Mouse (Mus musculus) heart, embryonic 11.5 days (tissue): ENCODE measurements around the gene Gm20075. TPM values are rescaled to one million over a fixed set of nuclear protein-coding genes. Genes with fewer than 3 reads are reported as not detected.
"Not testable (repeated sequence)": the region's sequence is repeated elsewhere in the genome, so short reads cannot be mapped to it uniquely, and the experiment has no call there.

Experiments used
- ATAC-seq: fragments of 200-750 bp; cut with Nextera tagmentation; replicated peaks from 2 replicates; pipeline ENCODE4 v1.8.0; 2017; ENCODE audit warnings: moderate library complexity; ENCODE audit not compliant: insufficient number of reproducible peaks, low FRiP score, low TSS enrichment
- H3K27ac ChIP-seq: fragments of 300-500 bp; sonication (generic); 2 replicates; pipeline ENCODE4 v1.5.1; 2014; ENCODE audit warnings: mild to moderate bottlenecking, low read depth, low read length
- H3K27me3 ChIP-seq: fragments of 300-500 bp; sonication (generic); 2 replicates; pipeline ENCODE4 v1.6.1; 2014; ENCODE audit warnings: mild to moderate bottlenecking, low read length, mixed read lengths; ENCODE audit not compliant: control insufficient read depth, insufficient read depth
- H3K36me3 ChIP-seq: fragments of 300-500 bp; sonication (generic); 2 replicates; pipeline ENCODE4 v1.6.1; 2014; ENCODE audit warnings: mild to moderate bottlenecking, low read length, moderate library complexity, mixed read lengths; ENCODE audit not compliant: control insufficient read depth, insufficient read depth
- H3K4me1 ChIP-seq: fragments of 300-500 bp; sonication (generic); 2 replicates; pipeline ENCODE4 v1.6.1; 2014; ENCODE audit warnings: low read length; ENCODE audit not compliant: control insufficient read depth, insufficient read depth
- H3K4me2 ChIP-seq: fragments of 300-500 bp; sonication (generic); 2 replicates; pipeline ENCODE4 v1.6.1; 2014; ENCODE audit warnings: mild to moderate bottlenecking, moderate library complexity
- H3K4me3 ChIP-seq: fragments of 300-500 bp; sonication (generic); 2 replicates; pipeline ENCODE4 v1.5.1; 2014; ENCODE audit warnings: low read depth, low read length
- H3K9ac ChIP-seq: fragments of 300-500 bp; sonication (generic); 2 replicates; pipeline ENCODE4 v1.6.1; 2014; ENCODE audit warnings: mild to moderate bottlenecking, low read depth, low read length, moderate library complexity
- H3K9me3 ChIP-seq: fragments of 300-500 bp; sonication (generic); replicated peaks from 2 replicates; pipeline ENCODE4 v1.6.1; 2016; ENCODE audit warnings: low read length; ENCODE audit not compliant: control insufficient read depth
- WGBS: fragments of 180-500 bp; shearing (Covaris S2); extraction: QIAGEN DNeasy Blood & Tissue Kit; methylation state at CpG from one replicate; pipeline ENCODE4 v1.1.7; 2014; ENCODE audit not compliant: insufficient replicate concordance; 5-methylcytosine and 5-hydroxymethylcytosine counted together
- polyA plus RNA-seq: library from polyadenylated mRNA; unstranded; fragments of >200 nt; fragmentation: Nextera tagmentation; extraction: Ambion mirVana; gene quantifications from 2 replicates; pipeline ENCODE4 v1.2.1, GENCODE M21; 2014

Gm20075 gene
- polyA plus RNA-seq = 30.8 and 31.3 TPM in 2 replicates

DNA sequence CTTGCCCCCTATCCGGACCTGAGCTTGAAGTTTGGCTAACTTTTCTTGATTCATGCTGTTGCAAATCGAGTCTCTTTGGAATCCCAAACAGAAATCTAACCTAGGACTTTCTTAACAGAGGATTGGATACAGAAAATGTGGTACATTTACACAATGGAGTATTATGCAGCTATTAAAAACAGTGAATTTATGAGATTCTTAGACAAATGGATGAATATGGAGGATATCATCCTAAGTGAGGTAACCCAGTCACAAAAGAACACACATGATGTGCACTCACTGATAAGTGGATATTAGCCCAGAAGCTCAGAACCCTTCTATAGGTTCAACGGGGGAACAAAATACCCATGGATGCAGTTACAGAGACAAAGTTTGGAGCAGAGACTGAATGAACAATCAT lies at the start of gene Gm20075:
Gm20075 (minus strand) TSS at position 101 of the 400 bp plus-strand sequence.
- not testable (repeated sequence) for H3K4me1 ChIP-seq, H3K4me3 ChIP-seq
- 79% methylated on average over 3 of the region's 3 CpGs for WGBS

DNA sequence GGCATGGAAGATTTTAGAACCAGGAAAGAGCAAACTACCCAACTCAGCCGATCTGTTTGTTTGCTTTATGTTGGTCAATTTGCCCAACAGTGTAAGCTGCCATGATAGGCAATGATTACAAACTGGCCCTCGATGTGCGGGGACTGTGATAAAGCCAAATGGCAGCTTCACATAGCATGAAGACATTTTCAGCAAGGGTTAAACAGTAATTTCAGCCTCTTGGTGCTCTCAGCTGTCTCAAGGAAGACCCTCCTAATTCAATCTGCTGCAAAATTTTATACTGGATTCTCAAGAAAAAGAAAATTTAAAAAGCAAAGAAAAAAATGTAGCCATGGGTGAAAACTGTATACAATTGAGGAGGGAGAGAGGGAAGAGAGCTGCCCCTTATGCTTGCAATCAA lies 47.9 kb upstream of the Gm20075 start:
- Histone ChIP-seq H3K9ac (no peak overlapping the region), H3K9me3 (no peaks in the 10 kb centered on the region), H3K4me3 (no peak overlapping the region), H3K27me3 (peaks cover 58% of the 10 kb centered on the region), H3K4me2 (no peak overlapping the region), H3K36me3 (no peaks in the 10 kb centered on the region), H3K4me1 (0 out of 2 replicates have a peak, but pooled peaks cover 4% of the 10 kb centered on the region), H3K27ac (no peak overlapping the region)
- ATAC-seq = no peak
- 67% methylated on average over 3 of the region's 3 CpGs for WGBS

More for the DNA sequence above, at the start of gene Gm20075:
- ATAC-seq, H3K9ac ChIP-seq, H3K9me3 ChIP-seq, H3K27ac ChIP-seq, H3K27me3 ChIP-seq, H3K36me3 ChIP-seq, H3K4me2 ChIP-seq: not testable (repeated sequence)

GRCm38 (mm10) chr13:96126669-96127068 lies 45.5 kb upstream of the Gm20075 start:
- 75% methylated on average over 6 of the region's 6 CpGs for WGBS
- Histone ChIP-seq H3K4me2 (no peak overlapping the region), H3K4me3 (no peak overlapping the region), H3K27me3 (peaks cover 34% of the 10 kb centered on the region), H3K27ac (no peak overlapping the region), H3K4me1 (0 out of 2 replicates have a peak, but pooled peaks cover 4% of the 10 kb centered on the region), H3K36me3 (no peaks in the 10 kb centered on the region), H3K9ac (no peak overlapping the region), H3K9me3 (no peaks in the 10 kb centered on the region)
- no peak for ATAC-seq

- no peak overlapping the region for H3K4me2 ChIP-seq
- 43% methylated on average over 5 of the region's 5 CpGs for WGBS
- peaks cover 18% of the 10 kb centered on the region for H3K27me3 ChIP-seq
- no peaks in the 10 kb centered on the region for H3K4me1 ChIP-seq
- no peak overlapping the region for H3K27ac ChIP-seq
- no peak overlapping the region for H3K4me3 ChIP-seq
- no peak for ATAC-seq
- no peaks in the 10 kb centered on the region for H3K9me3 ChIP-seq
- no peak overlapping the region for H3K9ac ChIP-seq
- no peaks in the 10 kb centered on the region for H3K36me3 ChIP-seq
Measured at GRCm38 (mm10) chr13:96125011-96125410, 43.8 kb upstream of the Gm20075 start.

DNA sequence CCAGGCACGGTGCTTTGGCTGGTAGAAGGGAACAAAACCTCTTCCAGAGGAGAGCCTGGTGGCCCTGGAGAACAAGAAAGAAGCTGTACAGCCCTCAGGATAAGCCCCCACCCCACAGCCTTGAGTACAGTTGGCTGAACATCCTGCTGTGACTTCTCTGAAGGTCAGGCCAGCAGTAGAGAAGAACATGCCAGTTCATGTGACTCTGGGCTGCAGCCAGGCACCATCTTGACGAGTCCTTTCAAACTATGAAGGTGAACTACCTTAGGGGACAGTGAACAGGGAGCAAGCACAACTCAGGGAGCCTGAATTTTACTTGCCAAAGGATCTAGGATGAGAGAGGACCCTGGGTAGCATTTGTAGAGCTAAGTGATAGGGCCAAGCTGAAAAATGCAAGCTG lies 31.5 kb upstream of the Gm20075 start:
- Histone ChIP-seq H3K36me3 (no peaks in the 10 kb centered on the region), H3K4me2 (no peak overlapping the region), H3K9me3 (no peaks in the 10 kb centered on the region), H3K9ac (no peak overlapping the region), H3K4me3 (no peak overlapping the region), H3K27ac (no peak overlapping the region), H3K4me1 (no peaks in the 10 kb centered on the region), H3K27me3 (no peaks in the 10 kb centered on the region)
- 64% methylated on average over 2 of the region's 2 CpGs for WGBS
- no peak for ATAC-seq

- H3K9me3 ChIP-seq = no peaks in the 10 kb centered on the region
- no peak for ATAC-seq
- no peak overlapping the region for H3K4me2 ChIP-seq
- H3K27me3 ChIP-seq = no peaks in the 10 kb centered on the region
- no peak overlapping the region for H3K27ac ChIP-seq
- WGBS = 93% methylated on average over 3 of the region's 3 CpGs
- H3K4me1 ChIP-seq = no peaks in the 10 kb centered on the region
- no peak overlapping the region for H3K4me3 ChIP-seq
- H3K36me3 ChIP-seq = no peaks in the 10 kb centered on the region
- H3K9ac ChIP-seq = no peak overlapping the region
Measured at GRCm38 (mm10) chr13:96110767-96111166, 29.6 kb upstream of the Gm20075 start.

DNA sequence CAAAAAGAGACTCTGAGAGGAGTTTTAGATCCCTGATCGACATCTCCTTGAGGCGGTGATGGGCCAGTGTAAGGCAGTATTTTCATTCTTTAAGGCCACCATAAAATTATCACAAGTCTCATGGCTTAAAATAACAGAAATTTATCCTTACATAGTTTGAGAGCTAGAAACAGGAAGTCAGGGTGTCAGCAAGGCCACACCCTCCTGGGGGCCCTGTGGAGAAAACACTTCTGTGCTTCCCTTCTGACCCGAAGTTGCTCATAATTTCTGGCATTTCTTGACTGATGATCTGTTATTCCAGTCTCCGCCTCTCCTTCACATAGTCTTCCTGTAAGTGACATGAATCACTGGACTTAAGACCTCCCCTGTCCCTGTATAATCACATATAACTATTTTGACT lies 25.2 kb upstream of the Gm20075 start:
- no peaks in the 10 kb centered on the region for H3K4me1 ChIP-seq
- no peak overlapping the region for H3K4me2 ChIP-seq
- 72% methylated on average over 4 of the region's 4 CpGs for WGBS
- no peak overlapping the region for H3K27ac ChIP-seq
- no peak for ATAC-seq
- no peaks in the 10 kb centered on the region for H3K9me3 ChIP-seq
- no peaks in the 10 kb centered on the region for H3K36me3 ChIP-seq
- no peaks in the 10 kb centered on the region for H3K27me3 ChIP-seq
- no peak overlapping the region for H3K9ac ChIP-seq
- H3K4me3 ChIP-seq = no peak overlapping the region

- H3K36me3 ChIP-seq = no peaks in the 10 kb centered on the region
- H3K4me1 ChIP-seq = no peaks in the 10 kb centered on the region
- H3K27ac ChIP-seq = no peak overlapping the region
- H3K27me3 ChIP-seq = no peaks in the 10 kb centered on the region
- no peak overlapping the region for H3K4me3 ChIP-seq
- ATAC-seq = no peak
- 53% methylated on average over 4 of the region's 4 CpGs for WGBS
- no peaks in the 10 kb centered on the region for H3K9me3 ChIP-seq
- H3K9ac ChIP-seq = no peak overlapping the region
- no peak overlapping the region for H3K4me2 ChIP-seq
Measured at GRCm38 (mm10) chr13:96090929-96091328, 9.8 kb upstream of the Gm20075 start.

DNA sequence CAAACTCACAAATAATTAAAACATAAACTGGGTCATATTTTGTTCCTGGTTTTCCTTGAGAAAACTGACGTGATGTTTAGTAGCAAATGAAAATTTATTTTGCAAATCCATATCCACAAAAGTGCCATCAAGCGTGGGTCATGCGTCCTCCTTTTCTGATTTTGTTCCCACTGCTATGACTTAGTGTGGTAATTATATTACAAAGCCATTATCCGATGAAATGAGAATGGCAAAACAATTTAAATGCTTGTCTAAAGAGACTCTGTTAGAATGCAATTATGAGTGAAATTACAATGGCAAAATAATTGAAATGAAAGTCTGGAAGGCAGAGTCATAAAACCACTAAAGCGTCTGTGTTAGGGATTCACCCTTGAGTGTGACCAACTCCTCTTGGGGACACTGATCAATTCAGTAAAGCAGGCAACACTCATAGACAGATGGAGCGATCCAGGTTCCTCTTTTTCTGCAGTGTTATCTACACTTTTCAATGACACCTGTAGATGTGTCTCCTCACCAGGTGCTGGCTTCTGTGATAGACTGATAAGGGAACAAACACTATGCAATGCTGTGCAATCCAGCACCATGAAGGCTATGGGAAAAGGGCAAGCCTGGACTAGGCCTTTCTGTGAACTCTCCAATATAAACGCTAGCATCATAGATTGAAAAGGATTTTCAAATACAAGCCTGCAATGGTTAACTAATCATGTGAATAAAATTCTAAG lies 4.6 kb upstream of the Gm20075 start:
- no peak overlapping the region for H3K4me3 ChIP-seq
- H3K27ac ChIP-seq = no peak overlapping the region
- no peak for ATAC-seq
- no peaks in the 10 kb centered on the region for H3K36me3 ChIP-seq
- H3K27me3 ChIP-seq = no peaks in the 10 kb centered on the region
- no peak overlapping the region for H3K4me2 ChIP-seq
- WGBS = 80% methylated on average over 7 of the region's 7 CpGs
- no peak overlapping the region for H3K9ac ChIP-seq
- no peaks in the 10 kb centered on the region for H3K4me1 ChIP-seq
- no peaks in the 10 kb centered on the region for H3K9me3 ChIP-seq
